Mouse (Mus musculus) thymus, postnatal 25 days (tissue): ENCODE data around the gene Dlx5.

Experiments
- DNase-seq: peaks from one replicate; pipeline ENCODE4 v3.0.0; 2022

The Dlx5 gene

DNA sequence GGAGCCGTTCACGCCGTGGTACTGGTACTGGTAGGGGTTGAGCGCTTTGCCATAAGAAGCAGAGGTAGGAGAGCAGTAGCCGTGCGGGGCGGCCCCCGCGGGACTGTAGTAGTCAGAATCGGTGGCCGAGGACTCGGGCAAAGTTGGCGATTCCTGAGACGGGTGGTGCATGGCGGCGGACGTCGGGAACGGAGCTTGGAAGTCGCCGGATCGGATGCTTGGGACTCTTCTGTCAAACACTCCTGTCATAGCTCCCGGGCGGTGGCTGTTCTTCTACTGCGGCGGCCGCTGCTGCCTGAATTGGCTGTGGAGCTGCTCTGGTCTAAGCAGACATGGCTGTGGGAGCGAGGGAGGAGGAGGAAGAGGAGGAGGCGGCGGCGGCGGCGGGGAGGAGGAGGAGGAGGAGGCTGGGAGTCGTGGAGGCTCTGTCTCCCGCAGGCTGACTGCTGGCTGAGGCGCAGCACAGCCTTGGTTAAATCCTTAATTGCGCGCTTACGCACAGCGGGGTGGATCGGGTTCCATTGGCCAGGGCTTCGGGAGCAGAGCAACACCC is at the start of gene Dlx5:
Gene Dlx5 (minus strand): TSS at position 448 of the 553 bp plus-strand sequence.
- DNase-seq = no peak

DNA sequence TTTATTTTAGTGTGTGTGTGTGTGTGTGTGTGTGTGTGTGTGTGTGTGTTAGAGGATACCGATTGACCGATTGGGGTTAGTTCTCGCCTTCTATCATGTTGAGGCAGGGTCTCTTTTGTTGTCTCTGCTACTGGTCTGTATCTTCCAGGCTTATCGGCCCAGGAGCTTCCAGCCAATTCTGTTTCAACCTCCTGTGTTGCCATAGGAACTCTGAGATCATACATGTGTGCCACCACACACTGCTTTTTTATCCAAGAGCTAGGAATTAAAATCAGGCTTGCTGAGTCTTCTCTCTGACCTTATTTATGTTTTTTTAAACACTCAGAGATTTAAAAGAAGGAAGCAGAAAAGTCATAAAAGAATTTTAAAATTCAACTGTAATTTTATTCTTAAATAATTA is 49.6 kb upstream of the Dlx5 start:
- no peak for DNase-seq

DNA sequence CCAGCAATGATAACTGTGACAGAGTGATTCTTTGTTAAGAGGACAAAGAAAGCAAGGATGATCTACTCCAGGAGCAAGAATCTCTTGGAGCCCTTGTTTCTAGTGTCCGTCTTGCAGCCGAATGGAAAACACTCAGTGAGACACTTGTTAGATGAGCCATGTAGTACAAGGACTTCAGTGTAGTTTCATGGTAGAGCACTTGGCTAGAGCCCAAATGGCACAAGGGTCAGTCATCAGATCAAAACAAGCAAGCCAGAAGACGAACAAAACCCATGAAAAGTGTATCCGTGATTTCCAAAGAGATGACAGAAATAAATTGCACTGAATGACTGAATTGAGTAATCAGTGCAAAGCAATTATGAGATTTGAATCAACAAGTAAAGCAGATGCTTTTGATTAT is 48.9 kb upstream of the Dlx5 start:
- DNase-seq = no peak

DNA sequence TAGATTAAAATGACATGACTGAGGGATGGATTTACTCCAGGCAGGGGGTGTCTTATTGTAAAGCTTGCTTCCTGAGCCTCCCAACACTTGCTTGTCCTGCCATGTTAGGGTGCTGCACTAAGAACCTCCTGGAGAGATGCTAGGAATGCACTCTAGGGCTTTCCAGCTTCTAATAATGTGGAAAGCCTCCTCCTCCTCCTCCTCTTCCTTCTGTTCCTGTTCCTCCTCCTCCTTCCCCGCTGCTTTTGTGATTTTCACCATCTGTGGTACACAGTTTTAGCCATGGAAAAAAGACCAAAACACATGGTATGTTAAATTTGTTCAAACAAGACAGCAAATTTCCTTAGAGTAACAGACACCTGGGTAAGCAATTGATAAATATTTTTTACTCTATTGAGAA is 43.4 kb upstream of the Dlx5 start:
- no peak for DNase-seq

DNA sequence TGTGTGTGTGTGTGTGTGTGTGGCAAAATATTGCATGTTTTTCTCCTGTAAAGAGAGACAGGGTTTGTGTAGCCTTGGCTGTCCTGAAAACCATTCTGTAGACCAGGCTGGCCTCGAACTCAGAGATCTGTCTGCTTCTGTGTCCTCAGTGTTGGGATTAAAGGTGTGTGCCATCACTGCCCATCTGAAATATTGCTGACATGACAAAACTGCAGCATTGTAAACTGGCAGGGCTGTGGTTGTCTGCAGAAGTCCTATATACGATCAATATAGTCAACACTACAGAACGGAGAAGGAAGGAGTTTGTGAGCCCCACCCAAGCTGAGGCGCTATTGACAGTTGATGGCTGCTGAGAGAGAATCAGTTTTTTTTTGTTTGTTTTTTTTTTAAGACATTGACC is 35.4 kb upstream of the Dlx5 start:
- no peak for DNase-seq

DNA sequence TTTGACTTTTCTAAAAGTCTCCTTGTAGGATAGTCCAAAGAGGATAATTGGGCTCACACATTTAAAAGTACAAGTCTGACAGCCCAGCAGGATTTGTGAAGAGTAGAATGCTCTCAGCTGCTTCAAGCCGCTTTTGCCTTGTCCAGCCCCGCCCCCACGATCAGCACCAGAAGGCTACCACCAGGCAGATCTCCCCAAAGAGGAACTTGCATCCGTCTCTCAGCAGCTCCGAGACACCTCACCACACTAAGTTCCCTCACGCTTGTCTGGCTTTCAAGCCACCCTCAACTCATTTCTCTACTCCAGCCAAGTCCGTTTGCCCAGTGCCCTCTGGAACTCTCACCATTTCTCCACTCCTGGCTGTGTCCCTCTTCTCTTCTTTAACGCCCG is 33.6 kb upstream of the Dlx5 start:
- DNase-seq = no peak

DNA sequence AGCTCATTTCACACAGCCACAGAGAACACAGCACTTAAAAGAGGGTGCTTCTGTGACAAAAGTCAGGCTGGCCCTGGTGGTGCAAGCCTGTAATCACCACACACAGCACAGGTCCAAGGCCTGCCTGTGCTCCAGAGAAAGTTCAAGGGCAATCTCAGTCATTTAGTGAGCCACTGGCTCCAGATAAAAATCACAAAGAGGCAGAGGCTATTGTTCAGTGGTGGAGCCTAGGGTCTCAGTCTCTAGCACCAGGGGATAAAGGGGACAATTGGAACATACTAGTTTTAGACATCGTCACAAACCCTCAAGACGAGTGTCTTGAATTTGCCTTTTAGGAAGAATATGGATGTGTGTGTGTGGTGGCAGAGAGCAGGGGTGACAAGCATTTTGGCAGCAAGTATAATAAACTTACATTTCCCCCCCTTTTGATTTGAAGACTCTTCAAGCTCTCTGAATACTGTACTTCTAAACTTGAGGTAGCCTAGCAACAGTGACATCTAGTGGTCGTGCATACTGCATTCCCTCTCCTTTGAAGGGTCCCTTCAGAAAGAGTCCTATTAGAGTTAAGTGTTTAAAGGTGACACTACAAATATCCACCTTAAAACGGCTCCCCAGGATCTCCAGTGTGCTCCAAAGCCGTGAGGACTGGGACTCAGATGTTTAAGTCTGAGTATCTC is 33.1 kb upstream of the Dlx5 start:
- peak; percentile 7 for DNase-seq

DNA sequence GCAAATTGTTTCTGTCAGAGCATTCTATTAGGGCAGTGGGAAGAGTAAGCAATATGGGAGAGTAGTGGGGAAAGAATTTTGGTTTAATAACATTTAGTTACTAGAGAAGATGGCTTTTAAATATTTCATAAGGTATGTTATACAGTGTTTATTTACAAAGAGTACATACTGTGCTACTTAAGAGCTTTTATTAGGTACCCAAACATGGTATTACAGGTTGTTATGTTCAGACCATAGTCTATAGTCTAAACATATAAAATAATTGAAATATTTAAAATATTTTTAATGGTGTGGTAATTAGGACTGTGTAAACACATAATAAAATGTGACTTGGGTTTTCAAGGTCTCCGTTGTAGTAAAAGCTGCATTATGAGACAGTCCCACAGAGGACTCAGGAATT is 32.4 kb upstream of the Dlx5 start:
- no peak for DNase-seq

DNA sequence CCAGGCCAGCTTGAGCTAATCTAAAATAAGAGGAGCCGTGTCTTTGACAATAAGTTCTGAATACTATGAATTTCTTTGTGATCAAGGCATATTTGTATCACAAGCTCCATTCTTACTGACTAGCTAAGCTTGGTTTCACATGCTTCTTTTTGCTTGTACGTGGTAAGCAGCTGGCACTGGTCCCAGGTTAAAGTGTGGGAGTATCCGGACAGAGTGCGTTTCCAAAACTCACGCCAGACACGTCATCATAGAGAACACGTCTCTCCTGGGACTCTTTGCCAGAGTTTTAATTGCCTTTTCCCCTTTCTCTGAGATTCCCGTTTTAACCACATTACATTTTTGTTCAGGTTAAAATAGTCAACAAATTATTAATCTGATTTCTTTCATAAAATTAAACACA is 27.7 kb upstream of the Dlx5 start:
- no peak for DNase-seq

DNA sequence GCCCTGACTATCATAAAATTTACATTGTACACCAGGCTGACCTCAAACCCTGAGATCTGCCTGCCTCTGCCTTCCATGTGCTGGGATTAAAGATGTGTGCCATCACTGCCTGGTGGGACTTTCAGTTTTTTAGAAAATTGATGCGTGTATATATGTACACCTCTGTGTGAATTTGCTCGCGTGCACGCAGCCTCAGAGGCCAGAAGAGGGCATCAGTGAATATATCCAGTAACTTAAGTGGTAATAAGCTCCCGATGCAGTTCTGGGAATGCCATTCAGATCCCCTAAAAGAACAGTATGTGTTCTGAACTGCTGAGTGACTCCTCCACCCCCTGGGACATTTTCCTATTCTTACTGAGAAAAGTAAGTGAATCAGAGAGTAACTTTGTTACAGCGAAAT is 8.2 kb upstream of the Dlx5 start:
- DNase-seq = no peak

DNA sequence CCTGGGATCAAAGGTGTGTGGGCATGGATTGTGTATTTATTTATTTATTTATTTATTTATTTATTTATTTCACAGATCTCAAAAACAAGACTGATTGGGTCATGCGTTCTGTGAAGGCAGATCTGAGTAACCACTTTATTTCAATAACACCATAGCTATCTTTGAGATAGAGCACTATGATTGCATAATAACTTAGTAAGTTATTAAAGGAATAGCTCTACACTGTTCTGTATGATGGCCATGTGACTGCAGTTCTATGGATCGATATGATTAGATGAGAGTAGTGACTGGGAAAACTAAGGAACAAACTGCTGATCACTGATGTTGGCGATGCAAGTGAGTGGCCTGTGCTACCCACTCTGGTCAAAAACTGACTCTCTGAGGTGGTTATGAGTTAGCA is 4.3 kb upstream of the Dlx5 start:
- no peak for DNase-seq

DNA sequence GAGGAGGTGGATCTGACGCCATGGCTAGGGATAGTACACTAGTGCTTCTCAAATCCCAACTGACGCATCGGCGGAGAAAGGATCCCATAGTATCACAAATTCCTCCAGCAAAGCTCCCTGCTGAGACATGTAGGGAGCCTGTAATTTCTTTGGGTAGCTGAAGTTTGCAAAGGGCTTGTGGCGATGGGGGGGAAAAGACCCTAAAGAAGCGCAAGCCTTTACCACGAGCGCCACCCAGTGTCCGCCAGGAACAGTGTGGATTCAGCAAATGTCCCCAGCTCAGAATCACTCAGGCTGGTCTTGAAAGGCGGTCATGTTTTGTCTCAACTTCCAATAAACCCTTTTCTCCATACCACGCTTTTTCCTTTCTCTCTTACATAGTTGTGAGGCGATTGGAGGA is 3.0 kb upstream of the Dlx5 start:
- peak; percentile 19 for DNase-seq

DNA sequence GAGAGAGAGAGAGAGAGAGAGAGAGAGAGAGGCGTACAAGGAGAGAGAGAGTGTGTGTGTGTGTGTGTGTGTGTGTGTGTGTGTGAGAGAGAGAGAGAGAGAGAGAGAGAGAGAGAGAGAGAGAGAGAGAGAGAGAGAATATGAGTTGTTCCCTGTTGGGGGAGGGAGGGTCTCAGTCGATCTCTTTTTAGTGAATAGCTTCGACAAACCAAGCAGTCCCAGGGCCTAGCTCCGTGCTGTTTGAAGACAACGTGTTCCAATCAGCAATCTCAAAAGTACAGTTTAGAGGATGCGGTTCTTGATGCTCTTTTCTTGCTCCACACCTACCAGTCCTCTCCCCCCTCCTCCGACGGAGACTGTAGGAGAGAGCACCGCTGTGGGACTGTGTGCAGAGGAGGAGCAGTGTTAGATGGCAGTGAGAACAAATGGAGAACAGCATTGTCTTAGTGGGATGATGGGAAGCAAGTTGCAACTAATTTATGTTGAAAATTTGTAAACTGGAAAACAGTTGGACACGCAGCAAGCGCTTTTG is 447 bp upstream of the Dlx5 start:
- DNase-seq = no peak

DNA sequence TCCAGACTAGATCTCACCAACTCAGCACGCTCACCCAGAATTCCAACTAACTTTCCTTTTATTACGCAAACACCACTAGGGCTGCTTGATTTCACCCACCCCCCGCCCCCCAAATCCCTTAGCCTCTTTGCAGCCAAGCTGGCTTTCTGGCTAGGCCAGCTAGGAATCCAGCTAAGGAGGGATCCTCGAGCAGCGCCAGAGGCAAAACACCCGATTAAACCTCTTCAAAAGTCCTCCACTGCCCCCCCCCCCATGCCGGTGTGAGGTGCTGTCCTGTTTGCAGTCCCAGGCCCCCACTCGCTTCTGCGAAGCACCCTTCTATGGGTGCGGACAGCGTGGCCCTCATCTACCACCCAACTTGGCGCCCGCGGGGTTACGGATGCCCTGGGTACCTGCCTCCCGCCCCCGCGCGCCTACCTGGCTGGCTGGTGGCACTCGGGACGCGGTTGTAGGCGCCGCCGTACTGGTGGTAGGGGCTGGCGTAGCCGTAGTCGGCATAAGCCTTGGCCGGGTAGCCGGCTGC is 709 bp downstream of the Dlx5 start:
- DNase-seq = no peak

DNA sequence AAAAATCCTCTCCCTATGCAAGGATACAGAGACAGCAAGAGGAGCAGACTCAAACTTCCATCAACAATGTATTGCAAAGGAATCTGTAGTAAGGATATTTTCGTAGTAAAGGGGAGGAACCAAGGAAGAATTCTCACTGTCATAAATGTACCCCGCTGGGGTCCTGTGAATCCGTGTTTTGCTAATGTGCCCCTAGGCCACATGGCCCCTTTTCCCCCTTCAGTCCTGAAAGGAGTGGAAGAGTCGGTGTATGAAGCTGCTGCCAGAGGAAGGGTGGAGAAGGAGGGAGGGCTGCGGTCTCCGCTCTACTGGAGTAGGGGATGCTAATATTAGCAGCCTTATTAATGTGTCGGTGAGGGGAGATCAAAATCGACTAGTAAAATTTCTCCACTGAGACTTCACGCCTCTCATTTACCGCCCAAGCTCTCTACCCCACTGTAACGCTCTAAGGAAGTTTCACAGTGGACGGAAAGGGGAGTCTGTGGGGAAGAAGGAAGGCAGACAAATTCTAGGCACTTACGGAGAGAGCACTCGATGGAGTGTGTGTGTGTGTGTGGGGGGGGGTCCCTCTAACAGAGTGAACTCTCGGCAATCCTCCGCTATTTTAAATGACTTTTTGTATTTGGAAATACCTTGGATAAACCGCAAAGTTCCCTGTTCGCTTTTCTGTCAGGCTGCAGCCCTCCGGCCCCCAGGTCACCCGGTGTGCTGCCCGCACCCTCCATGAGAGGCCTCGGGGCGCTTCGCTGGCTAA is 1.3 kb downstream of the Dlx5 start:
- no peak for DNase-seq

DNA sequence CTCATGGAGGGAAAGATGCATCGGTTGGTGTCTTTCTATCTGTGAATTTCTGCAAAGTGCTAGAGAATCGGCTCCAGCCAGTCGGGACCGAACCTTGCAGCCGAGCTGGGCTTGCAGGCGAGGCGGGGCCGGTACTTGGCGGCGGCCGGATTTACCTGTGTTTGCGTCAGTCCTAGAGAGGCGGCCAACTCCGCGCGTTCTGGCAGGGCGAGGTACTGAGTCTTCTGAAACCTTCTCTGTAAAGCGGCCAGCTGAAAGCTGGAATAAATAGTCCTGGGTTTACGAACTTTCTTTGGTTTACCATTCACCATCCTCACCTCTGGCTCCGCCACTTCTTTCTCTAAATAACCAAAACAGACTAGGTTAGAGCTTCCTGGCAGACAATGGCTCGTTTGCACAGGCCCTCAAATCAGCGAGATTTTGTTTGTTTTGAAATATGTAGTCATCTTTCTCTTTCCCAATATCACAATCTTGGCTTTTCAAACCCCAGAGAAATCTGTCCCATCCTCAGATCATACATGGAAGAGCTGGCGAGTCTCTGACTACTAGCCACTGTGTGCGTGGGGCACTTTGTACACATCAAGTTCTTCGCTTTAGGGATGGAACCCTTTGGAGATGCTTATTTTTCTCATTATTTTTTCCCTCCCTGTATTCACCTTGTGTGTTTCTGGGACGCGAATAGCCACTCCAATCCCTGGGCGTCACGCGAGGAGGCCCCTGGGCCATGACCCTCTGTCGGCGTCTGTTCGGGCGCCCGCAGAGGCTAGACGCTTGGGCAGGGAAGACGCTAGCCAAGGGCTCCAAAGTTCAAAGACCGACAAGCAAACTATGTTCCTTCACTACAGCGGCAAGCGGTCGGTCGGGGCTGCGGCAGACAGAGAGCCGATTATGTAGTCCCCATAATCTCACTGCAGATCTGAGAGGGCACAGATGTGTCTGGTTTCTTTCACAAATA is 2.2 kb downstream of the Dlx5 start:
- DNase-seq = no peak

DNA sequence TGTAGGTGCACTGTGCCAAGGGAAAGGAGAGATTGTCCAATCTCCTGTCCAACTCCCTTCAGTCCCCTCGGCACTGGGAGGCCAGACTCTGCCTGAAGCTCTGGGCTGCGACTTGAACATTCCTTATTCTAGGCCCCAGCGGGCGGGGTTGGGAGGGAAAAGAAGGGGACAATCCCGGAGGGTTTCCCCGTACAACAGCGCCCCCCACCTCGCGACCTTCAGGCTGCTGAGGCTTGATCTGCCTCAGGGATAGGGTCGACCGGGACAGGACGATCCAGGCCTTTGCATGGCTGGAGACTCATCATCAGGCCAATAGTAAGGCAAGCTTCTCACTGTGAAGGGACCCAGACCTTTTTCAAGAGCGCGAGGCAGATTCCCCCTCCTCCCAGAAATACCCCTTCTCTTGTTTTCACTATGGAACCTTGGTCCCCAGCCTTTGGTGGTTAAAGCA is 3.0 kb downstream of the Dlx5 start:
- no peak for DNase-seq

DNA sequence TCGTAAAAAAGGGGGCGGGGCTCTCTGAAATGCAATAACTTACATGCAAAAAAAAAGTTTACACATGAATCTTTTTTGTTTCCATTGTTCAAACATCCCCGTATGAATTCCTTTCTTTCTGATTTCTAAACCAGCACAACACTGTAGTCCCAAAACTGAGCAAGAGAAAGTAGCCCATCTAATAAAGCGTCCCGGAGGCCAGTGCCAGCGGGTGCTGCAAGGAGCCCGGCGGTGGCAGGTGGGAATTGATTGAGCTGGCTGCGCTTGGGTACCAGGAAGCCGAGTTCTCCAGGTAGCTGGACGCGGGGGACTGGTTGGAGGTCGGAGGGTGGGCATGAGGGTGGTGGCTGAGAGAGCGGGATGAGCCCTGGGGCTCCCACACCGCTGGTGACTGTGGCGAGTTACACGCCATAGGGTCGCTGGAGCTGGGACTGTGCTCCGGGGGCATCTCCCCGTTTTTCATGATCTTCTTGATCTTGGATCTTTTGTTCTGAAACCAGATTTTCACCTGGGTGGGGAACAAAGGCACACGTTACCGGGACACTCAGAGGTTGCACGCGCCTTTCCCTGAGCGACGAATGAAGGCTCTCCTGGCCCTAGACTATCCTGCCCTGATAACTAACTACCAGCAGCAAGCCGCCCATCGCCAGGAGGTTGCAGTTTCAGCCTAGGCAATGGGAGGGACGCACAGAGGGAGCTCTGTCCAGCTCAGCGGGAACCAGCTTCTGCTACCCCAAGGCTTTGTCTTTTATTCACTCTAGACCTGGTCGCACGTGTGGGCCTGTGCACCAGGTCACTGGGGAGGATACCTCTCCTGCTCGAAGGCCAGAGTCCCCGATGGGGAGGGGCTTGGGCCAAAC is 3.7 kb downstream of the Dlx5 start:
- DNase-seq = no peak

DNA sequence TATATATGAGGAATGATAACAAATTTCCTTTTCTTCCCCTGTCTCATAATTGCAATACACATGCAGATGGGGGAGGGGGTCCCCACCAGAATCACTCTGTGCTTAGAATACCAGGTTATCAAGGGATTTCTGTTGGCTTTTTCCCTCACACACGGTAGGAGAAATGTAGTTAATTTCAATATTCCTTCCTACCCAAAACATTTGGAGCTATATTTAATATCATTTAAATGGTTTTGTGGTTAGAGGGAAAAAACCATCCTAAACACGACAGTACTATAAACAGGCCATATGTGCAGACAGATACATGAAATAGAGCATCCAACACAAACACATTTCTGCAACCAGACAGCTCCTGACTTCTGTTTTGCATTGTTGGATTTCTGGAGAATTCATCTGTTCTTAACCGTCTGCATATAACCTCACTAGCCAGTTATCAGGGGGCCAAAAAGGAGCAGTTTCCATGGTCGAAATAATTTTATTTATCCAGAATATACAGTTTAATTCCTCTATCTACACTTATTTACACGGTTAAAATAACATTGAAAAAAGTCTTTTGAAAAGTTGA is 4.5 kb downstream of the Dlx5 start:
- DNase-seq = no peak

DNA sequence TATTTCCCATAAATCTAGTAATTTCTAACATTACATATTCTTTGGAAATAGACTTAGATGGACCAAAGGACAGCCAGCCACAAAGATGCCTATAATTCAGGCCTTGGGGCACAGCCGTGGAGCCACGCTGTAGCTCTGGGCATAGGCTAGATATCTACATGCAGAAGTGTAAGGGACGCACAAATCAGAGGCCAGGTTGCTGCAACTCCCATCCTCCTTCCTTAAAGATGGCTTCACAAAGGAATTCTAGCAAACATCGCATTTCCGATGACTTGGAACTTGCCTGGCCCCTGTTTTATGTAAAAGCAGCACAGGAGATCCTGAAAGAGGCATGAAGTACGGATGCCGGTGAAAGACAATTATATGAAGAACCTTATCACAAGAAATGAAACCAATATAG is 5.2 kb downstream of the Dlx5 start:
- no peak for DNase-seq

DNA sequence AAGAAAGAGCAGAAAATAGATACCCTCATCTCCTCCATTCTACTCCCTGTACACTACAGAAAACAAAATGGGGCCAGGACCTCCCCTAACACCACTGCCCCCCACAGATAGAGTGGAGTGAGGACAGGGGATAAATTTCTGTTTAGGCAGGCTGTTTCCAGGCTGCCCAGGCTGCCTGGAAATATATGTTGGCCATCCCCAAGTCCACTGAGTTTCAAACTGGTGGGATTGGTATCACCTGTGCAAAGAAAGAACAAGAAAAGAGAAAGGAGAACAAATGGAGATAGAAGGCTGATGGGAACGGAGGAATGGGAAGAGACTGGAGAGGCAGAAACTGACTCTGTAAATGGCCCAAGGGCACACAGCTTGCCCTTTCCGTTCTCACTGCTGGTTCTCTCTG is 5.7 kb downstream of the Dlx5 start:
- no peak for DNase-seq
